ENCODE assay signal across 8 mouse cellular contexts in genomic region chr5:72868091-72868875, GRCm38 (mm10). TPM values are rescaled to one million over a fixed set of nuclear protein-coding genes. Genes with fewer than 3 reads are reported as not detected.
A peak's percentile ranks its signal among the peaks of the same experiment; 100 is the strongest.
DNase-seq lines count a peak whose midpoint lies in the region; ATAC-seq and TF ChIP-seq lines count a peak whose summit lies in the region.

TSS of gene Tec (minus strand) at chr5:72868483.

- no peak within 1 kb of the TSS for H3K27ac ChIP-seq in embryonic facial prominence, embryonic 14.5 days (replicated peaks; ENCODE audit: low read depth, low read length)
- H3K27ac ChIP-seq in heart, adult 2 months: peak within 1 kb of the TSS; percentile 80
- 0 out of 2 replicates have a peak within 1 kb of the TSS, but pooled peaks have one; percentile 43 for H3K27ac ChIP-seq in limb, embryonic 15.5 days
- H3K27ac ChIP-seq in midbrain, postnatal 0 days (ENCODE audit: low read depth, low read length): no peak within 1 kb of the TSS

- H3K4me1 ChIP-seq in embryonic facial prominence, embryonic 14.5 days (ENCODE audit: control insufficient read depth, insufficient read depth, low read length): 0 out of 2 replicates have a peak, but pooled peaks cover 3% of the 10 kb centered on the region
- peaks cover 3% of the 10 kb centered on the region for H3K4me1 ChIP-seq in heart, adult 2 months (ENCODE audit: control insufficient read depth, insufficient read depth, low read length)
- peaks cover 16% of the 10 kb centered on the region for H3K4me1 ChIP-seq in limb, embryonic 15.5 days
- H3K4me1 ChIP-seq in midbrain, postnatal 0 days (ENCODE audit: insufficient read depth, low read length): no peaks in the 10 kb centered on the region

- DNase-seq in 3T3-L1 (ENCODE audit: low read depth, low spot score): peak; percentile 64
- DNase-seq in adrenal gland, postnatal 4 days (ENCODE audit: low spot score in 2 of 2): peak; percentile 74 to 85
- DNase-seq in embryonic facial prominence, embryonic 14.5 days (ENCODE audit: low spot score): peak; percentile 86
- DNase-seq in heart, adult 2 months: peak; percentile 94 to 97
- DNase-seq in kidney, adult 8-10 months: peak; percentile 90 to 94
- peak; percentile 78 for DNase-seq in midbrain, postnatal 0 days (ENCODE audit: low spot score)
- DNase-seq in spleen, postnatal 10 days (ENCODE audit: low spot score in 2 of 2): peak; percentile 88 to 93

- WGBS in embryonic facial prominence, embryonic 14.5 days: under 1% methylated on average over 44 of the region's 60 CpGs
- under 1% methylated on average over 52 of the region's 60 CpGs for WGBS in heart, adult 2 months
- WGBS in limb, embryonic 15.5 days: under 1% methylated on average over 60 of the region's 60 CpGs
- 1% methylated on average over 60 of the region's 60 CpGs for WGBS in midbrain, postnatal 0 days

- intact Hi-C loops in heart, adult 2 months (cut with DNase I): loop anchor here (5.0 to 10.0 kb wide), 2 partner anchors 71 to 103 kb away; no protein-coding TSS in a partner anchor

- peak within 1 kb of the TSS; percentile 55 for H3K4me3 ChIP-seq in embryonic facial prominence, embryonic 14.5 days (ENCODE audit: low read depth, low read length)
- peak within 1 kb of the TSS; percentile 66 for H3K4me3 ChIP-seq in heart, adult 2 months
- H3K4me3 ChIP-seq in limb, embryonic 15.5 days: peak within 1 kb of the TSS; percentile 61
- peak within 1 kb of the TSS; percentile 47 for H3K4me3 ChIP-seq in midbrain, postnatal 0 days (ENCODE audit: low read depth, low read length)

- ATAC-seq in embryonic facial prominence, embryonic 14.5 days (ENCODE audit: low read depth): peak; percentile 95
- peak; percentile 83 for ATAC-seq in limb, embryonic 15.5 days (ENCODE audit: insufficient number of reproducible peaks, low FRiP score, low TSS enrichment, low read depth)
- peak; percentile 85 for ATAC-seq in midbrain, postnatal 0 days (ENCODE audit: low FRiP score)

- H3K4me2 ChIP-seq in embryonic facial prominence, embryonic 14.5 days (ENCODE audit: low read depth, low read length): peak within 1 kb of the TSS; percentile 96
- peak within 1 kb of the TSS; percentile 95 for H3K4me2 ChIP-seq in limb, embryonic 15.5 days
- peak within 1 kb of the TSS; percentile 91 for H3K4me2 ChIP-seq in midbrain, postnatal 0 days (ENCODE audit: low read depth, low read length, poor library complexity, severe bottlenecking)

- 0 out of 2 replicates have a peak, but pooled peaks cover 6% of the 10 kb centered on the region for H3K9me3 ChIP-seq in embryonic facial prominence, embryonic 14.5 days (ENCODE audit: control insufficient read depth, low read length)
- no peaks in the 10 kb centered on the region for H3K9me3 ChIP-seq in limb, embryonic 15.5 days
- 0 out of 2 replicates have a peak, but pooled peaks cover 2% of the 10 kb centered on the region for H3K9me3 ChIP-seq in midbrain, postnatal 0 days (ENCODE audit: low read length)

- H3K9ac ChIP-seq in embryonic facial prominence, embryonic 14.5 days (ENCODE audit: low read depth, low read length): peak within 1 kb of the TSS; percentile 54
- peak within 1 kb of the TSS; percentile 80 for H3K9ac ChIP-seq in heart, adult 2 months (ENCODE audit: low read depth, low read length)
- H3K9ac ChIP-seq in limb, embryonic 15.5 days: peak within 1 kb of the TSS; percentile 47
- H3K9ac ChIP-seq in midbrain, postnatal 0 days (replicated peaks; ENCODE audit: low read length, poor library complexity, severe bottlenecking): peak within 1 kb of the TSS; percentile 37; the same call in 1 of the 2 replicates

- TF ChIP-seq EP300 in heart, adult 2 months (IDR thresholded peaks at IDR 0.05; ENCODE audit: insufficient read depth, low read depth, low read length): no peak

- no peaks in the 10 kb centered on the region for H3K79me2 ChIP-seq in heart, adult 2 months (replicated peaks; ENCODE audit: control insufficient read depth, insufficient read depth, low read length)

- peak; percentile 88 for TF ChIP-seq POLR2A in heart, adult 2 months (IDR thresholded peaks at IDR 0.05; ENCODE audit: insufficient read depth, low read depth, low read length)

- peaks cover 18% of the 10 kb centered on the region for H3K27me3 ChIP-seq in embryonic facial prominence, embryonic 14.5 days (replicated peaks; ENCODE audit: control insufficient read depth, insufficient read depth, low read length)
- no peaks in the 10 kb centered on the region for H3K27me3 ChIP-seq in heart, adult 2 months (ENCODE audit: control insufficient read depth, insufficient read depth, low read length)
- peaks cover 12% of the 10 kb centered on the region; the same call in 1 of the 2 replicates for H3K27me3 ChIP-seq in limb, embryonic 15.5 days
- peaks cover 5% of the 10 kb centered on the region; the same call in 1 of the 2 replicates for H3K27me3 ChIP-seq in midbrain, postnatal 0 days (ENCODE audit: insufficient read depth, low read length)

- no peaks in the 10 kb centered on the region for H3K36me3 ChIP-seq in embryonic facial prominence, embryonic 14.5 days (ENCODE audit: control insufficient read depth, insufficient read depth, low read length)
- H3K36me3 ChIP-seq in heart, adult 2 months (ENCODE audit: control insufficient read depth, insufficient read depth, low read length): no peaks in the 10 kb centered on the region; the same call in 1 of the 2 replicates
- no peaks in the 10 kb centered on the region for H3K36me3 ChIP-seq in limb, embryonic 15.5 days
- H3K36me3 ChIP-seq in midbrain, postnatal 0 days (ENCODE audit: insufficient read depth, low read length): no peaks in the 10 kb centered on the region

- TF ChIP-seq CTCF in heart, adult 2 months (IDR thresholded peaks at IDR 0.05): no peak
- no peak for TF ChIP-seq CTCF in midbrain, postnatal 0 days (IDR thresholded peaks at IDR 0.05)

RNA-seq across cellular contexts. Expression of gene Tec, which starts in this region (rescaled TPM):
- total RNA-seq in adrenal gland, postnatal 4 days (2021): 1 to 10 TPM; 3.2 to 5.0 TPM
- 7.8 and 7.9 TPM in 2 replicates for polyA plus RNA-seq in embryonic facial prominence, embryonic 14.5 days (2014; fragmentation: Nextera tagmentation; extraction: Ambion mirVana)
- total RNA-seq in heart, adult 2 months (2021): 10 to 100 TPM; 12.8 to 13.8 TPM
- 5.7 and 9.3 TPM in 2 replicates for polyA plus RNA-seq in heart, adult 2 months (2012; rRNA removed)
- polyA plus RNA-seq in limb, embryonic 15.5 days (2015; fragmentation: Nextera tagmentation; extraction: Ambion mirVana): 12.9 and 13.2 TPM in 2 replicates
- 3.9 and 5.4 TPM in 2 replicates for total RNA-seq in midbrain, postnatal 0 days (2014; rRNA removed)
- polyA plus RNA-seq in midbrain, postnatal 0 days (2015; fragmentation: Nextera tagmentation; extraction: Ambion mirVana): 2.3 TPM in 2 replicates

Comparison
In these comparisons a context has a peak if more than half of its experiments do, and no peak if none do; other contexts are left out.
1. H3K27ac ChIP-seq: peak in heart, adult 2 months (single experiment) and limb, embryonic 15.5 days (single experiment); none in embryonic facial prominence, embryonic 14.5 days (single experiment) and midbrain, postnatal 0 days (single experiment).
2. Peak in every context shown above with its lines, with median percentiles within 50 percentile points of each other: DNase-seq, ATAC-seq, H3K4me2 ChIP-seq, H3K4me3 ChIP-seq and H3K9ac ChIP-seq.